Mouse (Mus musculus) liver, adult 2 months (tissue): Measurements from ENCODE around the gene Grifin.

Experiments
- CTCF ChIP-seq: fragments of 200-500 bp; IDR thresholded peaks from 2 replicates; pipeline ENCODE4 v1.5.1; 2011; ENCODE audit warnings: low read depth, low read length, control low read depth
- POLR2A ChIP-seq: fragments of 200-500 bp; IDR thresholded peaks from 2 replicates; pipeline ENCODE4 v1.6.1; 2011; ENCODE audit warnings: low read length, control low read depth; ENCODE audit not compliant: insufficient read depth; ENCODE audit errors: extremely low read depth

GRCm38 (mm10) chr5:140521196-140521595 is 43.7 kb downstream of the Grifin start:
- TF ChIP-seq POLR2A, result no peak
- TF ChIP-seq CTCF, result no peak
